In the genomic region with DNA sequence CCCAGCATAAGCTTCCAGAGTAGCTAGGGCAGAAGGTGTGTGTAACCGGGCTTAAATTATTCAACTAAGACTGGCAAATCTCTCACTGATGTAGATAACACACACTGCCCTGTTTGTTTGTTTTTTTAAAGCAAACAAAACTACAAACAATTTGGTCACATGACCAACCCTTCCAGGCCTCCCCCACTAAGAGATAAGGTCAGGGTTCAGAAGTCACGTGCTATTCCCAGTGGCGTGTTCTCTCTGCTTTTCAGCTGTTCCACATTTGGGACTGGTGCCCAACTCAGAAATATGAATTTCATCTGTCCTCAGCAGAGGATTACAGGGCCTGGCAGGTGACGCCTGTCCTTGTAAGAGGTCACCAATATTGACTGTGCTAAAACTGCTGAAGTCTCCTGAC, we compare ENCODE assay signal across 35 mouse cellular contexts. TPM values are rescaled to one million over a fixed set of nuclear protein-coding genes. Genes with fewer than 3 reads are reported as not detected.
"Had no signal": no experiment of that assay in that cellular context is flagged by ENCODE, and none has a peak within 500 bp of the region (broad histone marks: within the 10 kb centered on the region; RNA-seq: fewer than 3 reads in every experiment).

No protein-coding gene starts in this region.

- H3K9ac ChIP-seq: heart, embryonic 15.5 days; hindbrain, embryonic 12.5 days; hindbrain, embryonic 14.5 days; intestine, embryonic 15.5 days; limb, embryonic 12.5 days; liver, embryonic 13.5 days; liver, embryonic 15.5 days had no signal

- H3K27ac ChIP-seq: gastrocnemius, adult 2 months; heart, embryonic 15.5 days; hindbrain, embryonic 10.5 days; hindbrain, embryonic 12.5 days; hindbrain, embryonic 14.5 days; intestine, embryonic 15.5 days; layer of hippocampus, adult 2 months; left cerebral cortex, adult 2 months; limb, embryonic 10.5 days; limb, embryonic 12.5 days; liver, embryonic 13.5 days; liver, embryonic 15.5 days had no signal

- DNase-seq: gastrocnemius, adult 2 months; gastrocnemius, postnatal 10 days; gastrocnemius, postnatal 25 days; kidney, adult 18-20 months; kidney, adult 8-10 months; kidney, postnatal 10 days; kidney, postnatal 25 days; kidney, postnatal 4 days; liver; liver, embryonic 13.5 days had no signal

- H3K27me3 ChIP-seq: heart, embryonic 15.5 days; hindbrain, embryonic 12.5 days; intestine, embryonic 15.5 days; limb, embryonic 12.5 days; liver, embryonic 13.5 days; liver, embryonic 15.5 days had no signal

- H3K4me3 ChIP-seq: gastrocnemius, adult 2 months; heart, embryonic 15.5 days; hindbrain, embryonic 10.5 days; hindbrain, embryonic 12.5 days; intestine, embryonic 15.5 days; layer of hippocampus, adult 2 months; left cerebral cortex, adult 2 months; limb, embryonic 10.5 days; limb, embryonic 12.5 days; liver, embryonic 13.5 days; liver, embryonic 15.5 days had no signal

- H3K36me3 ChIP-seq: heart, embryonic 15.5 days; intestine, embryonic 15.5 days; liver, embryonic 13.5 days; liver, embryonic 15.5 days had no signal

- H3K9me3 ChIP-seq: heart, embryonic 15.5 days; hindbrain, embryonic 12.5 days; intestine, embryonic 15.5 days; limb, embryonic 10.5 days; limb, embryonic 12.5 days; liver, embryonic 13.5 days; liver, embryonic 15.5 days had no signal

- H3K4me1 ChIP-seq: intestine, embryonic 15.5 days; limb, embryonic 12.5 days; liver, embryonic 13.5 days; liver, embryonic 15.5 days had no signal

- ATAC-seq: inflammation-experienced regulatory T-cells, adult 6 months; intestine, embryonic 15.5 days; intestine, postnatal 0 days had no signal

- H3K4me2 ChIP-seq: heart, embryonic 15.5 days; hindbrain, embryonic 12.5 days; hindbrain, embryonic 14.5 days; intestine, embryonic 15.5 days; limb, embryonic 12.5 days; liver, embryonic 11.5 days; liver, embryonic 13.5 days; liver, embryonic 15.5 days had no signal

RNA-seq across cellular contexts. Expression of a gene that starts 46.2 kb away (rescaled TPM):
- polyA plus RNA-seq: inflammation-experienced regulatory T-cells, adult 6 months had no signal

RNA-seq across cellular contexts. Expression of a gene that starts 56.2 kb away (rescaled TPM):
- total RNA-seq: gastrocnemius, adult 2 months; gastrocnemius, postnatal 10 days; gastrocnemius, postnatal 25 days; gastrocnemius, postnatal 4 days; granulocyte monocyte progenitor cell, adult 5-6 weeks; heart, postnatal 25 days; layer of hippocampus, adult 2 months; layer of hippocampus, postnatal 10 days; layer of hippocampus, postnatal 25 days; left cerebral cortex, adult 2 months; left cerebral cortex, postnatal 14 days; left cerebral cortex, postnatal 36 days had no signal
- polyA plus RNA-seq: frontal cortex, adult 2 months; heart, embryonic 15.5 days; heart, postnatal 0 days; inflammation-experienced regulatory T-cells, adult 6 months; intestine, embryonic 15.5 days; intestine, postnatal 0 days; kidney, embryonic 14.5 days; kidney, embryonic 16.5 days; limb, embryonic 10.5 days; limb, embryonic 12.5 days; limb, embryonic 14.5 days; liver, embryonic 11.5 days; liver, embryonic 13.5 days; liver, embryonic 15.5 days had no signal
